Mouse (Mus musculus) megakaryocyte, embryonic 14.5 days (primary cell): ENCODE results near the gene Cyp2w1. TPM values are rescaled to one million over a fixed set of nuclear protein-coding genes. Genes with fewer than 3 reads are reported as not detected.
A peak's percentile ranks its signal among the peaks of the same experiment; 100 is the strongest.
"Not testable (repeated sequence)": the region's sequence is repeated elsewhere in the genome, so short reads cannot be mapped to it uniquely, and the experiment has no call there.

ENCODE experiments used
- H3K27me3 ChIP-seq: replicated peaks from 2 replicates; pipeline ENCODE3; 2012; ENCODE audit warnings: inconsistent platforms
- H3K36me3 ChIP-seq: replicated peaks from 2 replicates; pipeline ENCODE3; 2012; ENCODE audit warnings: low read length, inconsistent platforms, mixed read lengths
- H3K4me1 ChIP-seq: 2 replicates; pipeline ENCODE4 v1.6.1; 2012; ENCODE audit warnings: inconsistent platforms
- H3K4me3 ChIP-seq: replicated peaks from 2 replicates; pipeline ENCODE3; 2012; ENCODE audit warnings: moderate library complexity, mild to moderate bottlenecking, inconsistent platforms
- H3K9me3 ChIP-seq: 2 replicates; pipeline ENCODE4 v1.6.1; 2012; ENCODE audit warnings: inconsistent platforms
- FLI1 ChIP-seq: IDR thresholded peaks from 2 replicates; pipeline ENCODE4 v1.6.1; 2012; ENCODE audit warnings: low read length, inconsistent platforms, mixed read lengths
- GATA1 ChIP-seq: IDR thresholded peaks from 3 replicates; pipeline ENCODE4 v1.6.1; 2012; ENCODE audit warnings: mixed read lengths, low read length, inconsistent platforms, borderline replicate concordance
- polyA plus RNA-seq: library from polyadenylated mRNA; stranded (reverse); fragments of >175 nt; gene quantifications from 2 replicates; pipeline ENCODE4 v1.2.3, GENCODE M21; 2012; ENCODE audit warnings: low replicate concordance; ENCODE audit not compliant: insufficient read depth

The Cyp2w1 gene
- polyA plus RNA-seq, 1 experiment: not detected

DNA sequence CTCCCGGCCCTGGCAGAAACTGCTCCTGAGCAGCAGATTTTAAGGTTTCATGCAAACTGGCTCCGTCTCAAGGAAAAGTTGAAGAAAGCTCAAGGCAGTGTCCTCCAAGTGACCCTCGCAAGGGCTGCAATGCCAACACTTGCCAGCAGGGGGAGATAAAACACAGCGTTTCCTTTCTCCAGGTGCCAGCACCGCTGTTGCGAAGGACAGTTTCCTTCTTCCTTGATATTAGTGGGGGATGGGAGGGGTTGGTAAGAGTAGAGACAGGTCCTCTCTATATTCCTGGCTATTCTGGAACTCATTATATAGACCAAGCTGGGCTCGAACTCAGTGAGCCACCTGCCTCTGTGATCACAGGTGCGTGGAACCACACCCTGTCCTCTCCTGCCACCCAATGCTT is 20.7 kb upstream of the Cyp2w1 start:
- Histone ChIP-seq H3K4me3 (peak overlapping the region; percentile 24), H3K9me3 (no peaks in the 10 kb centered on the region), H3K36me3 (peaks cover 24% of the 10 kb centered on the region), H3K27me3 (peaks cover 9% of the 10 kb centered on the region), H3K4me1 (peaks cover 41% of the 10 kb centered on the region)
- TF ChIP-seq FLI1 (no peak), GATA1 (no peak)

DNA sequence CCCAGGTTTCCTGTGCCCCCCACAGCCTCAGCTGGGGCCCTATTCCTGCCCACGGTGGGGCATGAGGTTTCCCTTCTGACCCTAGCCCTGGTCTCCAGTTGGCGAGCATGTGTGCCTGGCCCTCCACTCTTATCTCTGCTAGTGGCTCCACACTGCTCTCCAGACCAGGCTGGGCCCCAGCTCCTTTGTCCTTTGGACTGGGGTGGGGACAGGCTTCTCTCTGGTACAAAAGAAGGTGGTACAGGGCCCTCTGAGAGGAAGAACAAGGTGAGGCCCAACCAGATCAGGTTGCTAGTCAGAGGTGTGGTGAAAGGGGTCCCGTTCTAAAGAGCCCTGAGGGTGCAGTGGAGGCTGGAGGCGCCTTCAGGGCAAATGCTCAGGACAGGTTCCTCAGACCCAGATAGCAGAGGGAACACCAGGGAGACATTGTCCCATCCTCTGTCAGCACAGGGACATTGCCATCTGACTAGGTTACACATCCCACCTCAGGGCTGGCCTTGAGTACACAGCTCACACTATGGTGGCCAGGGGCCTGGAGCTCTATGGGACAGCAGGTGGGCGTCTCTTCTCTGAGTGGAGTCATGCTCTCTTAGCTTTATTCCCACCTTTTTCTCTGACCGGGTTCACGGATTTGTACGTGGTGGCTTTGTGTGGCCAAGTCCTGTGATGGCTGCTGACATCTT is 19.7 kb upstream of the Cyp2w1 start:
- Histone ChIP-seq H3K9me3 (no peaks in the 10 kb centered on the region), H3K36me3 (peaks cover 33% of the 10 kb centered on the region), H3K4me3 (peak overlapping the region; percentile 50), H3K27me3 (peaks cover 9% of the 10 kb centered on the region), H3K4me1 (peaks cover 31% of the 10 kb centered on the region)
- TF ChIP-seq GATA1 (no peak), FLI1 (no peak)

DNA sequence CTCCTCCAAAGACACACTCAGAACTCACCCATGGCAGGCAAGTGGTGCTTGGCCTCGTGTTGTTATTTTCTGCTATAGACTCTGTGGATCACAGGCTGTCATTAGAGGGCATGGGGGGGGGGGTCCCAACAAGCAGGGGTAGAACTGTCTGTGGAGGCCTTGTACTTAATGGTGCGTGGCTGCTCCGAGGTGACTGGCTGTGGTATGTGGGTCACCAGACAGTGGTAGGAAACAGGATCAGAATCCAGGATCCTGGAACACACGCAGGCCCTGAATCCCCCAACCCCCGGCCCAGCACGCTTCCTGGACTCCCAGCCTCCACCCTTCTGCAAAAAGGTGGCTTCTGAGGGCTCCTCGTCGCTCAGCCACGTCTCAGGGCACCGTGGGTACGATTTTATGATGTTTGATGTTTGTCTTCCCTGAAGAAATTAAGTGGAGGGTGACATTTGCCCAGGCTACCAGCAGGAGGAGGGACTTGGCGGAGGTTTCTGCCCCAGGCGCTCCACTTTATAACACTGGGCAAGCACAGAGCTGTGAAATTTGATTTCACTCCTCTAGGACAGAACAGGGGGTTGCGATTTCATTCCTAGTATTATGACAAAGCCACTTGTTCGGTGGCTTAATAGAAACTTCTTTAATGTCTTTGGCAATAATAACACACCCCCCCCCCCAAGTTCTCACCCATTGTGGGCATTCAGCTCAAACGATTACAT is 19.0 kb upstream of the Cyp2w1 start:
- TF ChIP-seq GATA1 (no peak), FLI1 (no peak)
- H3K27me3 ChIP-seq: peaks cover 9% of the 10 kb centered on the region
- peaks cover 29% of the 10 kb centered on the region for H3K4me1 ChIP-seq
- H3K9me3 ChIP-seq: no peaks in the 10 kb centered on the region
- H3K4me3 ChIP-seq: no peak overlapping the region
- peaks cover 40% of the 10 kb centered on the region for H3K36me3 ChIP-seq

DNA sequence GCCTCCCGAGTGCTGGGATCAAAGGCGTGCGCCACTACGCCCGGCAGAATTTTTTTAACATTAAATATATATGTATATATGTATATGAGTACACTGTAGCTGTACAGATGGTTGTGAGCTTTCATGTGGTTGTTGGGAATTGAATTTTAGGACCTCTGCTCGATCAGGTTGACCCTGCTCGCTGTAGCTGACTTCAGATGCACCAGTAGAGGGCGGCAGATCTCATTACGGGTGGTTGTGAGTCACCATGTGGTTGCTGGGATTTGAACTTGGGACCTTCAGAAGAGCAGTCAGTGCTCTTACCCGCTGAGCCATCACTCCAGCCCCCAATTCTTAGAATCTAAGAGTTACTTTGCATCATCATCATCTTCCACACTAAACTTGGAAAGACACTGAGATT is 18.0 kb upstream of the Cyp2w1 start:
- H3K9me3 ChIP-seq, H3K4me3 ChIP-seq, H3K27me3 ChIP-seq: not testable (repeated sequence)
- H3K4me1 ChIP-seq: peaks cover 33% of the 10 kb centered on the region
- H3K36me3 ChIP-seq: peaks cover 49% of the 10 kb centered on the region

DNA sequence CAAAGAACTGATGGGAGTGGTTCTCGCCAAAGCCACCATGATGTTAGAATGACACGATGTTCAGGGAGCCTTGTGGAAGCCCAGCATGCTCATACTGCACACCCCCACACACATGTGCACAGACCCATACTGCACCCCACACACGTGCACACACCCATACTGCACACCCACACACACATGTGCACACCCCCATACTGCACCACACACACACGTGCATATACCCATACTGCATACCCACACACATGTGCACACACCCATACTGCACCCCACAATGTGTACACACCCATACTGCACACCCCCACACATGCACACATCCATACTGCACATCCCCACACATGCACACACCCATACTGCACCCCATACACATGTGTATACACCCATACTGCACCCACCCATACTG is 16.8 kb upstream of the Cyp2w1 start:
- Histone ChIP-seq H3K36me3 (peaks cover 62% of the 10 kb centered on the region), H3K9me3 (no peaks in the 10 kb centered on the region), H3K4me1 (peaks cover 42% of the 10 kb centered on the region), H3K4me3 (peak overlapping the region; percentile 31), H3K27me3 (no peaks in the 10 kb centered on the region)
- TF ChIP-seq FLI1 (no peak), GATA1 (no peak)

DNA sequence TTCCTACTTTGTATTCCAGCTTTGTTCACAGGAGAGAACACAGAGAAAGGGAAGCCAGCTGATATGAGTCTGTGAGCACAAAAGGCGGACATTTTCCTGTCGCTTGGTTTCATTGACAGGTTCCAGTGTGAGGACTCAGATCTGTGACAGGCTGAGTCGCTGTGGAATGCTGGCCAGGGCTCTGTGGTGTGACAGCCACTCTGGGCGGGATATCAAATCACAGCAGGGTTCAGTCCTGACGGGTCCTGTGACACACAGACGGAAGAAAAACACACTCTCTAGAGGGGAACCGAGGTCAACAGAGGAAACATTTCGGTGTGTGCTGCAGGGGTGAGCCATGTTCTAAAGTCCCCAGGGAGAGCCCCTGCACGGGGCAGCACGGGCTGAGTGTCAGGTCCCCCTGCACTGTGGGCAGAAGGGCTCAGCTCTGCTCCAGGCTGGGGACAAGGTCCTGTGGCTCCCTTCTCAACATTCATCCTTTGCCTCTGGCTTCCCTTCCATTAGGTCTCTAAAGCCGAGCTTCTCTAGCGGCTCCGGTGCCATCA is 14.5 kb upstream of the Cyp2w1 start:
- TF ChIP-seq FLI1: no peak
- TF ChIP-seq GATA1: no peak
- Histone ChIP-seq H3K4me3 (no peak overlapping the region), H3K4me1 (peaks cover 27% of the 10 kb centered on the region), H3K27me3 (no peaks in the 10 kb centered on the region), H3K9me3 (no peaks in the 10 kb centered on the region), H3K36me3 (peaks cover 82% of the 10 kb centered on the region)

DNA sequence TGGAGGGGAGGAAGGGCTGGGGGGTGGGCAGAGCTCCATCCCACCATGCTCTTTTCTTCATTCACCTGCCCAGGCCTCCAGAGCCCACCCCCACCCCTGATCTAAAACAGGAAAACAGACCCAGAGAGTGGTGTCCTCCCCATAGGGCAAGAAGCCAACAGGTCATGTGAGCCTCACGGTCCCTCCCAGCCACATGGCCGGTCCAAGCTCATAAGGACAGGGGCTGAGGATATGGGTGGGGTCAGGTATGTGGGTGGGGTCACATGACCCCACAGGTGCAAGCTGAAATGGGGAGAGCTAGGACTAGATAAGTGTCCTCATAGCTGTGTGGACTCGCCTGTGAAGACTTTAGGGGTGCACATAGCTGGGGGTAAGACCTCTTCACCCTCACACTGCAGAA is 14.0 kb upstream of the Cyp2w1 start:
- TF ChIP-seq FLI1: no peak
- no peak for TF ChIP-seq GATA1
- Histone ChIP-seq H3K4me3 (no peak overlapping the region), H3K9me3 (no peaks in the 10 kb centered on the region), H3K36me3 (peaks cover 84% of the 10 kb centered on the region), H3K27me3 (no peaks in the 10 kb centered on the region), H3K4me1 (peaks cover 26% of the 10 kb centered on the region)

DNA sequence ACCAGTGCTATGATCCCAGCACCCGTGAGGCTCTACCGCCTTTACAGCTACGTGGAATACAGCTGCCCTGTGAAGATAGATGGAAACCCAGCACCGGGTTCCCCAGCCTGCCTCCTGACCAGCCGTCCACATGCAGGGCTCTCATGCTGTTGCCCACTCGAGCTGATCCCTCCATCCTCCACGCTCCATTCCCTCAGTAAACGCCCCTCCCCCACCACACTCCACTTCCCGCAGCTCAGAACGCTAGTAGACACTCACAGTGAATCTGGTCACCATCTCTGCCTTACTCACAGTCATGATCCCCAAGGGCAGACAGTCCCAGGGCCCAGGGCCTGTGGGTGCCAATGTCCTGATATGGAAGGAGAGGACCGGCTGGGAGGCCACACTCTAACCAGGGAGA is 13.5 kb upstream of the Cyp2w1 start:
- no peak overlapping the region for H3K4me3 ChIP-seq
- no peaks in the 10 kb centered on the region for H3K9me3 ChIP-seq
- no peaks in the 10 kb centered on the region for H3K27me3 ChIP-seq
- no peak for TF ChIP-seq GATA1
- TF ChIP-seq FLI1: no peak
- peaks cover 83% of the 10 kb centered on the region for H3K36me3 ChIP-seq
- peaks cover 29% of the 10 kb centered on the region for H3K4me1 ChIP-seq

DNA sequence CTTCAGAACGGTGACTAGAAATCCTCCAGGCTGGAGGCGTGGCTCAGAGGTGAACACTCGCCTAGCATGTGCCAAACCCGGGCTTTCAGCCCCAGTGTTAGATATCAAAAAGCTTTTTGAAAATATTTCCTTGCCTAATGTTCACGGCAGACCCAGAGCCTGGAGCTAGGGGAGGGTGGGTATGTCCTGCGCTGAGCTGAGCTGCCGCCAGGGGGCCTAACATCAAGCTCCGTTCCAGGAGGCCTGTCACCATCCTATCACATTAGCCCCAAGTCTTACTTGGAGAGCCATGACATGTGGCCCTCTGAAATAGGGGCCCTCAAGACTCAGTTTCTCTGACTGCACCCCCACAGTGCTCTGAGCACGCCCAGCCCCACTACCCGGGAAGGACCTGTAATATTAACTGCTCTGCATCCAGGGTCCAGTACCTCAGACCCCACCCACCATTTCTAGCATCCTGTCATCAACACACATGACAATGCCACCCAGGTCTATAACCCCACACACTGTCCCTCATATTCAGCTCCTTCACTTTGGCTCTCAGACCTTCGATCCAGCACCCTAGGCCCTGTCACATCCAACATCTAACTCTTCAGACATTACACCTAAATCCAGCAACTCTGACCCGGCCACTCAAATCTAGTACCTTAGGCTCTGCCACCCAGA is 8.3 kb upstream of the Cyp2w1 start:
- Histone ChIP-seq H3K4me3 (peak overlapping the region; percentile 99), H3K27me3 (peaks cover 2% of the 10 kb centered on the region), H3K9me3 (no peaks in the 10 kb centered on the region), H3K4me1 (peaks cover 55% of the 10 kb centered on the region), H3K36me3 (peaks cover 37% of the 10 kb centered on the region)
- TF ChIP-seq FLI1 (no peak), GATA1 (no peak)
